Mouse (Mus musculus): ENCODE data around the gene Esyt1. TPM values are rescaled to one million over a fixed set of nuclear protein-coding genes. Genes with fewer than 3 reads are reported as not detected.

Esyt1 gene
- polyA plus RNA-seq, 1 experiment from 2014 or later, result 18.1 TPM

DNA sequence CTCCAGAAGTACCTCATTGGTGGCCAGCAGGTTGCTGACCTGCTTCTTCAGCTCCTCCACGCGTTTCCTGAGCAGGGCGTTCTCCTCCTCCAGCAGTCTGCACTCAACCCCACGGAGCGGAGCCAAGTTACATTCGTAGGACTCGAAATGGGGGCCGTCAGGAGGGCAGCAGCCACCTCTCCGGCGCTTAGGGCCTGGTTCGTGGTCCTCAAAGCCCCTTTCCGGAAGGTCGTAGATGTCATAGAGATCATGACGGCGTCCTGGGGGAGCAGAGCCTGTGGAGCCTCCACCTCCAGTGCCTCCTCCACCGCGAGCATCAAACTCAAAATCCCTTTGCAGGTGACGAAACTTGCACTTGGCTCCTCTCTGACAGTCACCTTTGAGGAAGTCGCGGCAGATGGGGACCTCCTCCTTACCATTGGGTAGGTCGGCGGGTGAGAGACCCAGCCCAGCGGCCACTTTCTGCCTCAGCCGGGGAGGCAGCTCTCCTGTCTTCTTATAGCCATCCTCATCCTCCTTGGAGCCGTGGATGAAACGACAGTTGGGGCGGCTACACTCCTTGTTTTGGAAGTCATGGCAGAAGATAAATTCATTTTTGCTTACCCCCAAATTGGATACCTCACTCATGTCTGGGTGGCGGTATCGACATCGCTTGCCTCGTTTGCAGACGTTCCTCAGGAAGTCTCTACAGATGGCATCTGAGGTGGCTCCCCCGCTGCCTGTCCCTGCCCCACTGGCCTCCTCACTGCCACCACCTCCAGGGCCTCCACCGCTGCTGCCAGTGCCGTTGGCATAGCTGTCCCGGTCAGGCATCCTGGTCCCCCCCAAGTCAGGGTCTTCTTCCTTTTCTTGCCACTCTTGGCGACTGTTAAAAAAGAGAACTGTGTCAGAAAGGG lies 19.3 kb upstream of the Esyt1 start:
- 96% methylated on average over 37 of the region's 37 CpGs for WGBS
- Histone ChIP-seq H3K4me1 (replicated peaks; ENCODE audit: control insufficient read depth, insufficient read depth, low read length) (no peaks in the 10 kb centered on the region; the same call in none of the 2 replicates), H3K27ac (ENCODE audit: low read depth, low read length) (no peak overlapping the region), H3K4me2 (ENCODE audit: low read depth, low read length, severe bottlenecking) (no peak overlapping the region), H3K27me3 (ENCODE audit: control insufficient read depth, insufficient read depth, low read length) (no peaks in the 10 kb centered on the region), H3K9ac (ENCODE audit: low read length) (no peak overlapping the region), H3K9me3 (ENCODE audit: control insufficient read depth, low read length) (no peaks in the 10 kb centered on the region), H3K4me3 (ENCODE audit: low read depth, low read length) (no peak overlapping the region), H3K36me3 (ENCODE audit: control insufficient read depth, insufficient read depth, low read length) (peaks cover 9% of the 10 kb centered on the region; the same call in 1 of the 2 replicates)
- ATAC-seq (replicated peaks; ENCODE audit: low FRiP score), result no peak
- no peak for DNase-seq (ENCODE audit: low spot score)

GRCm38 (mm10) chr10:128544151-128544657 lies 18.5 kb upstream of the Esyt1 start:
- Histone ChIP-seq H3K4me3 (ENCODE audit: low read depth, low read length) (no peak overlapping the region), H3K36me3 (ENCODE audit: control insufficient read depth, insufficient read depth, low read length) (peaks cover 9% of the 10 kb centered on the region; the same call in 1 of the 2 replicates)
- no peak for ATAC-seq (replicated peaks; ENCODE audit: low FRiP score)

GRCm38 (mm10) chr10:128543100-128543499 lies 17.4 kb upstream of the Esyt1 start:
- peaks cover 9% of the 10 kb centered on the region; the same call in 1 of the 2 replicates for H3K36me3 ChIP-seq (ENCODE audit: control insufficient read depth, insufficient read depth, low read length)

More at GRCm38 (mm10) chr10:128544151-128544657, 18.5 kb upstream of the Esyt1 start:
- H3K4me1 ChIP-seq (replicated peaks; ENCODE audit: control insufficient read depth, insufficient read depth, low read length), result no peaks in the 10 kb centered on the region; the same call in none of the 2 replicates
- no peak overlapping the region for H3K4me2 ChIP-seq (ENCODE audit: low read depth, low read length, severe bottlenecking)
- no peak for DNase-seq (ENCODE audit: low spot score)
- no peaks in the 10 kb centered on the region for H3K9me3 ChIP-seq (ENCODE audit: control insufficient read depth, low read length)
- no peak overlapping the region for H3K9ac ChIP-seq (ENCODE audit: low read length)
- H3K27me3 ChIP-seq (ENCODE audit: control insufficient read depth, insufficient read depth, low read length), result no peaks in the 10 kb centered on the region
- 95% methylated on average over 15 of the region's 15 CpGs for WGBS
- no peak overlapping the region for H3K27ac ChIP-seq (ENCODE audit: low read depth, low read length)

DNA sequence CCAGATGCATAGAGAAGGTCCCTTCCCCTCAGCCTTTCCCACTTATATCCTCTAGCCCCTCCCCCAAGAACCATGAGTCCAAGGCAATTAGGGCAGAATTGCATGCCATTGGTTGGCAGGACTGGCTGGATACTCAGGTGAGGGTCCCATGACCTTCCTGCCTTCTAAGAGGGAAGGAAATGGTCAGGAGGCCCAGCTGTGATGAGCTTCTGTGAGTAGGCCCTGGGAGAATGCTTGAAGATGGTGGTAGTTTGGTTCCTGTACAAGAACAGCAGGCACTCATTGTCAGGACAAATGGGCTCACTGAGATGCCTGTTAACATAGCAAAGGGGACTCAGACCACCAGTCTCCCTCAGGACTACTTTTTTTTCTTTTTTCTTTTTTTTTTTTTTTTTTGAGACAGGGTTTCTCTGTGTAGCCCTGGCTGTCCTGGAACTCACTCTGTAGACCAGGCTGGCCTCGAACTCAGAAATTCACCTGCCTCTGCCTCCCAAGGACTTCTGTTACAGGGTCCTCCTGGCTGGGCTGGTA lies 12.7 kb upstream of the Esyt1 start:
- no peak for ATAC-seq (replicated peaks; ENCODE audit: low FRiP score)

More at GRCm38 (mm10) chr10:128543100-128543499, 17.4 kb upstream of the Esyt1 start:
- 86% methylated on average over 2 of the region's 2 CpGs for WGBS
- H3K27me3 ChIP-seq (ENCODE audit: control insufficient read depth, insufficient read depth, low read length), result no peaks in the 10 kb centered on the region
- no peak overlapping the region for H3K4me3 ChIP-seq (ENCODE audit: low read depth, low read length)
- no peak for DNase-seq (ENCODE audit: low spot score)
- H3K9ac ChIP-seq (ENCODE audit: low read length), result no peak overlapping the region
- H3K9me3 ChIP-seq (ENCODE audit: control insufficient read depth, low read length), result no peaks in the 10 kb centered on the region
- no peaks in the 10 kb centered on the region; the same call in none of the 2 replicates for H3K4me1 ChIP-seq (replicated peaks; ENCODE audit: control insufficient read depth, insufficient read depth, low read length)
- H3K4me2 ChIP-seq (ENCODE audit: low read depth, low read length, severe bottlenecking), result no peak overlapping the region
- no peak for ATAC-seq (replicated peaks; ENCODE audit: low FRiP score)
- H3K27ac ChIP-seq (ENCODE audit: low read depth, low read length), result no peak overlapping the region

GRCm38 (mm10) chr10:128536266-128536940 lies 10.7 kb upstream of the Esyt1 start:
- ATAC-seq (replicated peaks; ENCODE audit: low FRiP score) (peak; percentile 90), DNase-seq (ENCODE audit: low spot score) (peak; percentile 90)
- Histone ChIP-seq H3K9me3 (ENCODE audit: control insufficient read depth, low read length) (no peaks in the 10 kb centered on the region), H3K27me3 (ENCODE audit: control insufficient read depth, insufficient read depth, low read length) (no peaks in the 10 kb centered on the region), H3K9ac (ENCODE audit: low read length) (no peak overlapping the region; the same call in 1 of the 2 replicates), H3K36me3 (ENCODE audit: control insufficient read depth, insufficient read depth, low read length) (no peaks in the 10 kb centered on the region), H3K4me1 (replicated peaks; ENCODE audit: control insufficient read depth, insufficient read depth, low read length) (no peaks in the 10 kb centered on the region), H3K27ac (ENCODE audit: low read depth, low read length) (no peak overlapping the region), H3K4me3 (ENCODE audit: low read depth, low read length) (no peak overlapping the region), H3K4me2 (ENCODE audit: low read depth, low read length, severe bottlenecking) (peak overlapping the region; percentile 40; the same call in 1 of the 2 replicates)
- 16% methylated on average over 18 of the region's 18 CpGs for WGBS

More for the DNA sequence above, 12.7 kb upstream of the Esyt1 start:
- Histone ChIP-seq H3K4me2 (ENCODE audit: low read depth, low read length, severe bottlenecking) (no peak overlapping the region), H3K9me3 (ENCODE audit: control insufficient read depth, low read length) (no peaks in the 10 kb centered on the region), H3K9ac (ENCODE audit: low read length) (no peak overlapping the region), H3K4me3 (ENCODE audit: low read depth, low read length) (no peak overlapping the region), H3K27ac (ENCODE audit: low read depth, low read length) (no peak overlapping the region), H3K36me3 (ENCODE audit: control insufficient read depth, insufficient read depth, low read length) (peaks cover under 1% of the 10 kb centered on the region; the same call in 1 of the 2 replicates), H3K27me3 (ENCODE audit: control insufficient read depth, insufficient read depth, low read length) (no peaks in the 10 kb centered on the region), H3K4me1 (replicated peaks; ENCODE audit: control insufficient read depth, insufficient read depth, low read length) (no peaks in the 10 kb centered on the region)
- DNase-seq (ENCODE audit: low spot score), result no peak
- 90% methylated on average over 1 of the region's 1 CpGs for WGBS

DNA sequence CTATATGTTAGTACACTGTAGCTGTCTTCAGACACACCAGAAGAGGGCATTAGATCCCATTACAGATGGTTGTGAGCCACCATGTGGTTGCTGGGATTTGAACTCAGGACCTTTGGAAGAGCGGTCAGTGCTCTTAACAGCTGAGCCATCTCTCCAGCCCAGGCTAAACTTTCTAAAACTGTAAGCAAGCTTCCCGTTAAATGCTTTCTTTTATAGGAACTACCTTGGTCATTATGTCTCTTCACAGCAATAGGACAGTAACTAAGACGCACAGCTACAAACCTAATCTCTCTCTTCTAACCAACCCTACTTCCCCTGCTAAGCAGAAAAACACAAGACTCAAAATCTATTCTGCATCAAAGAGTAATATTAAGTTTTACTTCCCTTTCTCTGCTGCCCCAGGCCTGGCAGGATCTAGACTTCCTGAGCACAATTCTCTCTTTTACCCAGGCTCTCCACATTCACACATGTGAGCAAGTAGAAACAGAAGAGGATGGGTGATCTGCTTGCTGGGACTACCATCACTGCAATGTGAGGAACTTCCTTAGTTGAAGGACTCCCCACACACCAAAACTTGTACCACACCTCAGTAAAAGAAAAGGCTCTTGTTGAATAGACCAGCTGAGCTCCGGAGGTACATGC lies 10.1 kb upstream of the Esyt1 start:
- H3K4me2 ChIP-seq (ENCODE audit: low read depth, low read length, severe bottlenecking), result peak overlapping the region; percentile 40; the same call in 1 of the 2 replicates
- no peaks in the 10 kb centered on the region for H3K27me3 ChIP-seq (ENCODE audit: control insufficient read depth, insufficient read depth, low read length)
- no peak overlapping the region for H3K4me3 ChIP-seq (ENCODE audit: low read depth, low read length)
- H3K36me3 ChIP-seq (ENCODE audit: control insufficient read depth, insufficient read depth, low read length), result no peaks in the 10 kb centered on the region
- no peak overlapping the region; the same call in 1 of the 2 replicates for H3K9ac ChIP-seq (ENCODE audit: low read length)
- no peak overlapping the region for H3K27ac ChIP-seq (ENCODE audit: low read depth, low read length)
- DNase-seq (ENCODE audit: low spot score) (no peak), ATAC-seq (replicated peaks; ENCODE audit: low FRiP score) (no peak; the same call in 1 of the 2 replicates)
- H3K4me1 ChIP-seq (replicated peaks; ENCODE audit: control insufficient read depth, insufficient read depth, low read length), result no peaks in the 10 kb centered on the region
- 71% methylated on average over 4 of the region's 4 CpGs for WGBS
- H3K9me3 ChIP-seq (ENCODE audit: control insufficient read depth, low read length), result no peaks in the 10 kb centered on the region

GRCm38 (mm10) chr10:128535206-128535605 lies 9.5 kb upstream of the Esyt1 start:
- no peak overlapping the region for H3K4me3 ChIP-seq (ENCODE audit: low read depth, low read length)
- no peak overlapping the region for H3K9ac ChIP-seq (ENCODE audit: low read length)
- DNase-seq (ENCODE audit: low spot score) (no peak), ATAC-seq (replicated peaks; ENCODE audit: low FRiP score) (no peak)
- no peaks in the 10 kb centered on the region for H3K36me3 ChIP-seq (ENCODE audit: control insufficient read depth, insufficient read depth, low read length)
- H3K9me3 ChIP-seq (ENCODE audit: control insufficient read depth, low read length), result no peaks in the 10 kb centered on the region
- no peaks in the 10 kb centered on the region for H3K27me3 ChIP-seq (ENCODE audit: control insufficient read depth, insufficient read depth, low read length)
- H3K4me2 ChIP-seq (ENCODE audit: low read depth, low read length, severe bottlenecking), result no peak overlapping the region
- 86% methylated on average over 2 of the region's 2 CpGs for WGBS
- no peaks in the 10 kb centered on the region for H3K4me1 ChIP-seq (replicated peaks; ENCODE audit: control insufficient read depth, insufficient read depth, low read length)
- no peak overlapping the region for H3K27ac ChIP-seq (ENCODE audit: low read depth, low read length)

All from forebrain, embryonic 11.5 days (tissue).